31 mouse cellular contexts compared by ENCODE assay signal in the genomic region with DNA sequence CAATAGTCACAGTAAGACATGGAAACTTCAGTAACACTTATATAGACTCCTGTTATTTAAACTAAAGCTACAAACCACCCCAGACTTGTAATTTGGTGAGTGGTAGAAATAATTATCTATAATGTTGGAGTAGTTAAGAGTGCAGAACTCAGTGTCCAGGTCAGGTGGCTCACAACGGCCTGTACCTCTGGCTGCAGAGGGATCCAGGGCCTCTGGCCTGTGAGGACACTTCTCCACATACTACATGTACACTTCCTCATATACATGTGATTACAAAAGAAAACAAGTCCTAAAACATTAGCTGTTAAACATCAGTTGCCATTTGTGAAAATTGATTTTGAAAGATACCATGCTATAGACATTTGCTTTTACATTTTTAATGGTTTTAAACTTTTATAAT.
"Had no signal": no experiment of that assay in that cellular context is flagged by ENCODE, and none has a peak within 500 bp of the region (broad histone marks: within the 10 kb centered on the region; RNA-seq: fewer than 3 reads in every experiment).

No protein-coding gene starts in this region.

- DNase-seq: left cerebral cortex, postnatal 4 days; liver; liver, embryonic 13.5 days; liver, postnatal 0 days; lung, adult 2 months; lung, embryonic 14.5 days; lung, postnatal 10 days; lung, postnatal 14 days; lung, postnatal 36 days; lung, postnatal 4 days; midbrain, embryonic 14.5 days had no signal

- H3K4me3 ChIP-seq: limb, embryonic 10.5 days; limb, embryonic 12.5 days; limb, embryonic 13.5 days; limb, embryonic 15.5 days; liver, embryonic 12.5 days; liver, embryonic 13.5 days; liver, embryonic 15.5 days; lung, embryonic 15.5 days; megakaryocyte, embryonic 14.5 days; midbrain, embryonic 10.5 days; midbrain, embryonic 12.5 days; midbrain, embryonic 13.5 days; midbrain, embryonic 15.5 days; myocyte; neural tube, embryonic 12.5 days had no signal

- H3K9me3 ChIP-seq: limb, embryonic 10.5 days; limb, embryonic 12.5 days; limb, embryonic 13.5 days; limb, embryonic 15.5 days; liver, embryonic 12.5 days; liver, embryonic 13.5 days; liver, embryonic 15.5 days; lung, embryonic 15.5 days; megakaryocyte, embryonic 14.5 days; midbrain, embryonic 10.5 days; midbrain, embryonic 12.5 days; midbrain, embryonic 13.5 days; midbrain, embryonic 15.5 days; neural tube, embryonic 12.5 days had no signal

- H3K9ac ChIP-seq: limb, embryonic 12.5 days; limb, embryonic 13.5 days; limb, embryonic 15.5 days; liver, embryonic 12.5 days; liver, embryonic 13.5 days; liver, embryonic 14.5 days; liver, embryonic 15.5 days; liver, postnatal 0 days; lung, embryonic 14.5 days; lung, embryonic 15.5 days; midbrain, embryonic 12.5 days; midbrain, embryonic 13.5 days; midbrain, embryonic 15.5 days; neural tube, embryonic 12.5 days had no signal

- H3K4me2 ChIP-seq: limb, embryonic 12.5 days; limb, embryonic 13.5 days; limb, embryonic 15.5 days; liver, embryonic 11.5 days; liver, embryonic 12.5 days; liver, embryonic 13.5 days; liver, embryonic 15.5 days; lung, embryonic 14.5 days; lung, embryonic 15.5 days; midbrain, embryonic 11.5 days; midbrain, embryonic 12.5 days; midbrain, embryonic 13.5 days; midbrain, embryonic 15.5 days; neural tube, embryonic 12.5 days had no signal

- H3K36me3 ChIP-seq: midbrain, embryonic 15.5 days had no signal

- H3K4me1 ChIP-seq: limb, embryonic 10.5 days; limb, embryonic 12.5 days; limb, embryonic 13.5 days; liver, embryonic 15.5 days had no signal

- ATAC-seq: liver, embryonic 12.5 days; liver, postnatal 0 days; lung, postnatal 0 days; midbrain, embryonic 13.5 days; midbrain, embryonic 15.5 days; midbrain, embryonic 16.5 days had no signal

- H3K27ac ChIP-seq: limb, embryonic 10.5 days; limb, embryonic 12.5 days; limb, embryonic 13.5 days; limb, embryonic 15.5 days; liver, embryonic 12.5 days; liver, embryonic 13.5 days; liver, embryonic 14.5 days; liver, embryonic 15.5 days; lung, embryonic 15.5 days; macrophage; midbrain, embryonic 10.5 days; midbrain, embryonic 12.5 days; midbrain, embryonic 13.5 days; midbrain, embryonic 15.5 days; neural tube, embryonic 12.5 days had no signal

- H3K27me3 ChIP-seq: limb, embryonic 12.5 days; limb, embryonic 13.5 days; limb, embryonic 15.5 days; liver, embryonic 12.5 days; liver, embryonic 13.5 days; liver, embryonic 15.5 days; lung, embryonic 15.5 days; megakaryocyte, embryonic 14.5 days; midbrain, embryonic 12.5 days; midbrain, embryonic 13.5 days; midbrain, embryonic 15.5 days; neural tube, embryonic 12.5 days had no signal
